Mouse (Mus musculus) G1E (cell line): ENCODE measurements at regions not wholly inside any gene's neighbourhood (a gene's known extent, or its start where the extent isn't known, plus 50 kb on each side); places are given as distances from the start of the nearest gene placed in this dataset.

Experiments used
- ATAC-seq: 2 replicates; pipeline ENCODE4 v1.8.0; 2016; ENCODE audit warnings: mild to moderate bottlenecking; ENCODE audit not compliant: insufficient number of reproducible peaks, poor library complexity, low FRiP score, severe bottlenecking; ENCODE audit errors: extremely low read depth
- DNase-seq: peaks from one replicate; pipeline ENCODE4 v3.0.0; 2012; ENCODE audit warnings: low spot score
- H3K27me3 ChIP-seq: 2 replicates; pipeline ENCODE4 v1.6.1; 2012; ENCODE audit warnings: mild to moderate bottlenecking, low read length, inconsistent platforms; ENCODE audit not compliant: insufficient read depth
- H3K36me3 ChIP-seq: replicated peaks from 2 replicates; pipeline ENCODE3; 2012; ENCODE audit warnings: mild to moderate bottlenecking, inconsistent platforms
- H3K4me1 ChIP-seq: 2 replicates; pipeline ENCODE4 v1.6.1; 2012; ENCODE audit warnings: low read depth, low read length, inconsistent platforms, mixed read lengths; ENCODE audit not compliant: insufficient read depth
- H3K4me3 ChIP-seq: 2 replicates; pipeline ENCODE4 v1.5.1; 2012; ENCODE audit warnings: low read depth, mild to moderate bottlenecking, inconsistent platforms, low read length, moderate library complexity, mixed read lengths
- H3K9me3 ChIP-seq: replicated peaks from 2 replicates; pipeline ENCODE4 v1.6.1; 2012; ENCODE audit warnings: inconsistent platforms
- CTCF ChIP-seq: IDR thresholded peaks from 2 replicates; pipeline ENCODE4 v1.5.1; 2012; ENCODE audit warnings: low read depth, low read length, inconsistent platforms, mixed read lengths
- GATA1 ChIP-seq: IDR thresholded peaks from 2 replicates; pipeline ENCODE4 v1.6.1; 2012; ENCODE audit warnings: borderline replicate concordance, low read length, inconsistent platforms, mixed read lengths
- GATA2 ChIP-seq: IDR thresholded peaks from 2 replicates; pipeline ENCODE4 v1.6.1; 2012; ENCODE audit warnings: low read depth, low read length, inconsistent platforms, borderline replicate concordance
- POLR2AphosphoS5 ChIP-seq: IDR thresholded peaks from 2 replicates; pipeline ENCODE4 v1.6.1; 2012; ENCODE audit warnings: low read depth, low read length, inconsistent platforms; ENCODE audit not compliant: insufficient replicate concordance
- TAL1 ChIP-seq: conservative IDR thresholded peaks from 2 replicates; pipeline ENCODE4 v1.6.1; 2012; ENCODE audit warnings: low read depth, low read length, inconsistent platforms, mixed read lengths

GRCm38 (mm10) chr2:9691906-9692305, 189.1 kb upstream of the 4930412O13Rik start:
- Histone ChIP-seq H3K36me3 (no peaks in the 10 kb centered on the region), H3K4me1 (no peaks in the 10 kb centered on the region), H3K9me3 (no peaks in the 10 kb centered on the region), H3K4me3 (no peak overlapping the region), H3K27me3 (0 out of 2 replicates have a peak, but pooled peaks cover 2% of the 10 kb centered on the region)
- DNase-seq (no peak), ATAC-seq (no peak)
- no peak for TF ChIP-seq TAL1
- TF ChIP-seq CTCF, result no peak
- no peak for TF ChIP-seq POLR2AphosphoS5
- TF ChIP-seq GATA2, result no peak
- TF ChIP-seq GATA1, result no peak

GRCm38 (mm10) chr2:9693351-9693750, 187.7 kb upstream of the 4930412O13Rik start:
- no peaks in the 10 kb centered on the region for H3K36me3 ChIP-seq
- H3K4me1 ChIP-seq, result no peaks in the 10 kb centered on the region
- no peak for ATAC-seq
- no peak for DNase-seq
- peaks cover 4% of the 10 kb centered on the region; the same call in 1 of the 2 replicates for H3K27me3 ChIP-seq
- H3K9me3 ChIP-seq, result no peaks in the 10 kb centered on the region
- TF ChIP-seq POLR2AphosphoS5 (no peak), GATA1 (no peak), GATA2 (no peak), TAL1 (no peak), CTCF (no peak)
- H3K4me3 ChIP-seq, result no peak overlapping the region

GRCm38 (mm10) chr2:9694178-9694577, 186.9 kb upstream of the 4930412O13Rik start:
- H3K9me3 ChIP-seq, result no peaks in the 10 kb centered on the region
- peaks cover 5% of the 10 kb centered on the region for H3K27me3 ChIP-seq
- DNase-seq (no peak), ATAC-seq (no peak)
- no peaks in the 10 kb centered on the region for H3K36me3 ChIP-seq
- no peak overlapping the region for H3K4me3 ChIP-seq
- TF ChIP-seq POLR2AphosphoS5, result no peak
- no peak for TF ChIP-seq GATA2
- TF ChIP-seq GATA1, result no peak
- no peaks in the 10 kb centered on the region for H3K4me1 ChIP-seq

DNA sequence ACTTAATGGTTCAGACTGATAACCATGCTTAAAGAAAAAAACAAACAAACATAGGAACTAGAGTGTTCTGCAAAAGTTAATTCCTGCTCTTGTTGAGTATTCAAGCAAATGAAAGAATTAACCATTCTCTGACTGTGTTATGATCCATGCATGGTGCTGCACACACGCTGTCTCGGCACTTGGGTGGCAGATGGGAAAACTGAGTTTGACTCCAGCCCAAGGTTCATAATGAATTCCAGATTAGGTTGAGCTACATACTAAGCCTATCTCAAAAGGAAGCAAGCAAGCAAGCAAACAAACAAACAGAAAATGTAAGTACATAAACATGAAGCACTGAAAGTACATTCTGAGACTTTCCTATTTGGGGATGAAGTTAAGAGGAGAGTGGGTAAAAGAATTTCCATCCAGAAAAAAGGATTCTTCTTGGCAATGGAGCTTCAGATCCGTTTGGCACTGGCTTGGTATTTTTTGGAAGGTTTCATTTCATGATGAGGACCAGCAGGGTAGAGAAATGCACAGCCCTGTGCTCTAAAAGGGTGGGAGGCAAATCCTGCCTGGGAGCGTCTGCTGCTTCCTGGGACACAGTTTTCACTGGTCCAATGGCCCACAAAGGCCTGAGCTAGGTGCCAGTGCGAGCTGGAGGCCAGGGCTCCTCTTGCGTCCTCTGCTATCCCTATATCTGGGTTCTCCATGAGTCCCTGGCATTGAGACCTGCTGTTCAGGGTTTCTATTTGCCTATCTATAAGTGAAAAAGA, 183.3 kb upstream of the 4930412O13Rik start:
- Histone ChIP-seq H3K9me3 (no peaks in the 10 kb centered on the region), H3K36me3 (no peaks in the 10 kb centered on the region), H3K27me3 (peaks cover 9% of the 10 kb centered on the region), H3K4me3 (no peak overlapping the region), H3K4me1 (no peaks in the 10 kb centered on the region)
- TF ChIP-seq GATA2 (no peak), CTCF (no peak), POLR2AphosphoS5 (no peak), GATA1 (no peak), TAL1 (no peak)
- ATAC-seq (no peak), DNase-seq (no peak)

- no peaks in the 10 kb centered on the region for H3K36me3 ChIP-seq
- ATAC-seq, result no peak
- no peaks in the 10 kb centered on the region for H3K9me3 ChIP-seq
- no peak overlapping the region for H3K4me3 ChIP-seq
- no peak for TF ChIP-seq CTCF
- TF ChIP-seq TAL1, result no peak
- no peak for TF ChIP-seq GATA2
- no peak for TF ChIP-seq GATA1
- TF ChIP-seq POLR2AphosphoS5, result no peak
- DNase-seq, result no peak
- no peaks in the 10 kb centered on the region for H3K4me1 ChIP-seq
- peaks cover 4% of the 10 kb centered on the region for H3K27me3 ChIP-seq
Measured at GRCm38 (mm10) chr2:9704266-9704665, 176.8 kb upstream of the 4930412O13Rik start.

- DNase-seq (no peak), ATAC-seq (no peak)
- H3K36me3 ChIP-seq, result no peaks in the 10 kb centered on the region
- H3K4me3 ChIP-seq, result no peak overlapping the region
- H3K4me1 ChIP-seq, result no peaks in the 10 kb centered on the region
- no peaks in the 10 kb centered on the region for H3K27me3 ChIP-seq
- no peak for TF ChIP-seq TAL1
- no peak for TF ChIP-seq GATA1
- TF ChIP-seq CTCF, result no peak
- no peaks in the 10 kb centered on the region for H3K9me3 ChIP-seq
Measured at GRCm38 (mm10) chr2:9709466-9709865, 171.6 kb upstream of the 4930412O13Rik start.

GRCm38 (mm10) chr2:9717904-9718303, 163.1 kb upstream of the 4930412O13Rik start:
- TF ChIP-seq GATA2 (no peak), CTCF (no peak), TAL1 (no peak), GATA1 (no peak), POLR2AphosphoS5 (no peak)
- no peak overlapping the region for H3K4me3 ChIP-seq
- no peak for DNase-seq
- H3K4me1 ChIP-seq, result no peaks in the 10 kb centered on the region
- no peaks in the 10 kb centered on the region for H3K27me3 ChIP-seq
- no peaks in the 10 kb centered on the region for H3K36me3 ChIP-seq
- no peaks in the 10 kb centered on the region for H3K9me3 ChIP-seq
- ATAC-seq, result no peak
